Mouse (Mus musculus) gastrocnemius, adult 8-10 months (tissue): ENCODE measurements around the gene Cfap161. TPM values are rescaled to one million over a fixed set of nuclear protein-coding genes. Genes with fewer than 3 reads are reported as not detected.

Source experiments
- DNase-seq, 2 experiments: peaks; one replicate each; pipeline ENCODE4 v3.0.0; 2022; ENCODE audit warnings: low spot score in 2 of 2
- total RNA-seq, 4 experiments: library from RNA; stranded (reverse); gene quantifications; 2 replicates each; pipeline ENCODE4 v1.2.4; 2022

Cfap161 gene
- total RNA-seq, 4 experiments from 2014 or later, result not detected

- DNase-seq, result no peak
These were observed 7.8 kb upstream of the Cfap161 start for GRCm38 (mm10) chr7:83802509-83802908.

DNA sequence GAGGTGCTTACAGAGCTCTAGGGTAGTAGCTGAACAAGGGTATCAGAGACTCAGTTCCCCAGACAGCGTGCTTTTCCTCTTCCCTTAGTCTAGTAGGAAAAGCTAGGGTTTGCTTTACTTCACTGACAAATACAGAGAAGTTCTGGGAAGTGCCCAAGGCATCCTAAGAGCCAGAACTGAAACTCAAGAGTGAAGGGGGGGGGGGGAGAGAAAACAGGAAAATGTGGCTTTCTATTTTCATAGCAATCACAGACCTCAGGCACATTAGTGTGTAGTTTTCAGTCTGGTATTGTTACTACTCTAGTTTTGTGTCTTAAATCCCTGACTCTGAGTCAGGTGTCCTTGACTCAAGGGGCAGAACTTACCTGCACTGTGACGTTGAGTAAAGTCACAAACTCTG is 7.3 kb upstream of the Cfap161 start:
- no peak for DNase-seq

DNA sequence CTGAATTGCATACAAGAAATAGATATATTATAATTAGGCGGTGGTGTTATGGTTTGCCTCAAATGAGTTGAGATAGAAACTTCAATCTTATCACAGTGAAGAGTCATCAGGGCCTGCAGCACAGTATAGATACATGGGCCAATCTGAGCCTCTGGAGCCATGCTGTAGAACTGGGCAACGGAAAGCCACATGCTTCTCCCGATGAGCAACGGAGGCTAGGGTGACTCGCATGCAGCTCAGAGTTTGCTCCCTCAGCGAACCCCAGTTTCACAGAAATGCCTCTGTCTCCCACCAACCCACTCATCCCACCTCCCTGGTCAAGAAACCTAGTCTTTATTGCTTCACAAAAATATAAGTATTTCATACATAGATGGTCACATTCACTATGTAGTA is 6.8 kb upstream of the Cfap161 start:
- no peak for DNase-seq

DNA sequence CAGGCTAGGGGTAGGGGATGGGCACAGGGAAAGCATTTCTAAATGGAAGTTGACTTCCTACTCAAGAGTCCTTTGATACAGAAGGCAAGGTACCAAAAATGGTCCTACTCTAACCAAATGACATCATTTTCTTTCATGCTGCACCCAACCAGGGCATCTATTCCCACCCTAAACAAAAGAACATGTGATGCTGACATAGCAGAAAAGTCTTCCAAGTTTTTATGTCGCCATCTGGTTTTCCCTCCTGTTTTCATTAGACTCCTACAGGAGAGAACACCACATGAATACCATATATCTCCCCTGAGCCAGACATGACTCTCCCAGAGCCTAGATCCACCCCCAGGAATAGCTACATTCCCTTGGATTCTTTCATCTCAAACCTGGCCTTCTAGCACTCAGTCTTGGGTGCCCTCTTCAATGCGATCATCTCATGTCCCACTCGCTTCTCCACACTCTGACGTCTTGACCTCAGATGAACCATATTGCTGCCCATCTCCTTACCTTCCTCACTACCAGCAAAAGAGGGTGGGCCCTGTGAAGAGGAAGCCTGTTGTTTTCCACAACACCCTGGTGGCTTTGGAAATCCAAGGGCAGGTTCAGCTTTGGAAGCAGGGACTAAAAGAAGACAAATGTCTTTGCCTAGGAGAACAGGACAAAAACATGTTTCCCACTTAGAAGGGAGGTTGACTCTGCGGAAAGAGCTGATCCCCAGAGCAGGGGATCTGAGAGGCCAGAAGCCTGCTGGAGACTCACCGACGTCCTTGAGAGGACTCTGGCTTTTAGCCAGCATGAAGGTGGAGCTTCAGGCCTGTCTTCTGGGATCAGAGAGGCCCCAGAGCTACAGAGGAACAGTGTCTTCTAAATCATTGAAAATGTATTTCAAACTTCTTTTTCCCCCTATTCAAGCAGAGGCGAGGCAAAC is 6.1 kb upstream of the Cfap161 start:
- no peak for DNase-seq

- DNase-seq, result no peak
These were observed 5.4 kb upstream of the Cfap161 start for GRCm38 (mm10) chr7:83800071-83800470.

DNA sequence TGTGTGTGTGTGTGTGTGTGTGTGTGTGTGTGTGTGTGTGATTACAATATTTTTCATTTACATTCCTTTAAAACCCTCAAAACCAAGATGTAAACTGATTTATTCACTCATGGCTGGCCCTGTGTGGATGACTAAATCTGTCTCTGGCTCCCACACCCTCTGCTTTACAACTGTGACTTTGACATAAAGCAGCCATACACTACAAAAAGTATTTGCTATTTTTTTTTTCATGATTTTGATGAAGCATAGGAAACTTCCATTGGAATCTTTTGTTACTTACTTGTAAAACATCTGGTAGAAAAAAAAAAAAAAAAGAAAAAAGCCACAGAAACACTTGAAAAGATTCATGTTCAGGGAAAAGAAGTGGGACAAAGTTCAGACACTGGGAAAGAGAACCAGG is 3.3 kb upstream of the Cfap161 start:
- no peak for DNase-seq

- DNase-seq, result no peak
These were observed 1.5 kb upstream of the Cfap161 start for GRCm38 (mm10) chr7:83796177-83796576.

- no peak for DNase-seq
These were observed 535 bp downstream of the Cfap161 start for GRCm38 (mm10) chr7:83794006-83794683.

DNA sequence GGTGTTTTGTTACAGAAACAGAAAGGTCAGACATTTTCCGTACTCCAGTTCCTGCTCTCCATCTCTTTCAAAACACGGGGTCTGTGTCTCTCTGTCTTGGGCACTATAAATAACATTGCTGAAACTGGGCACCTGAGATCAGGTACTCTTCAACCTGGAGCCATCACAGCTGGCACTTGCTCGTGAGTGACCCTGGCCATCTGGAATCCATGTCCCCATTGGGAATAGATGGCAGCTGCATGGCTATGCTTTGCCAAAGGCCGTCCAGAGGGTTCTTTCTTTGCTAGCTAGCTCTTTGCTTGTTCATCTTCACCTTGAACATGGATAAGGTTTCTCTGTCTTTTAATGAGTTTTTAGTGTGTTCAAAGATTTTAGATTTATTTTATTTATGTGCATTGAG is 13.8 kb downstream of the Cfap161 start:
- no peak for DNase-seq

- no peak for DNase-seq
These were observed 14.7 kb downstream of the Cfap161 start for GRCm38 (mm10) chr7:83780026-83780425.

DNA sequence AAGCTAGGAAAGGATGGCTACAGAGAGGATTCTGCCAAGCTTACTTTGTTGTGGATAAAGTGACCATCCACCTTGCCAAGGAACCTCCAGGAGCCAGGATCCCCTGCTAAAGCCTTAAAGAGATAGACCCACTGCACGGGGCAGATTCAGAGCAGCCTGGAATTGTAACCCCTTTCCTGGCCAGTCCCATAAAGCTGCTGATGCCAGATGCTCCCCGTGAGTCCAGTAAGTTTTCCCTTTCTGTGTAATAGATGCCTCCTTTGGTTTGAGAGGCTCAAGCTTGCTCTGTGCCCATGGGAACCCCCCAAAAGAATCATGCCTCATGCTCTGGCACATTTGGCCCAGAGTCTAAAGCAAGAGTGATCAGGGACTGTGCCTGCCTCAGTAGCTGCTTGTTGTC is 15.7 kb downstream of the Cfap161 start:
- no peak for DNase-seq

- no peak for DNase-seq
These were observed 16.2 kb downstream of the Cfap161 start for GRCm38 (mm10) chr7:83778516-83778915.

DNA sequence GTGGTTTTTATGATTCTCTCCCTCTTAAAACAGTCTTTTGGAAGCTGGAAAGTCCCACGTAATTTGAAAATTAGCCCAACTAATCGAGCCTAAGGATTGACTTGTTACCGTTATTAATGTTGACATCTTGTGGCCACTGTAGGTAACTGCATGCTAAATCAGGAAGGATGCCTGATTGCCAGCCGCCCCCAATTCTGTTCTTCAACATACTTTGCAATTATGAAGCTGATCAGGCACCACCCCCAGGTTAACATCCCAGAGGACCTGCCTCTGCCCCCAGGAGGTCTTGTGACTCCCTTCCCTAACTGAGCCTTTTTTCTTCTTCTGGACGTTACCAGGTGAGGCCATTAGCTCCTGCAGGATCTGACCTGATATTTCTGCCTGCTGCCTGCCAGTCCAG is 20.0 kb downstream of the Cfap161 start:
- DNase-seq, result no peak

DNA sequence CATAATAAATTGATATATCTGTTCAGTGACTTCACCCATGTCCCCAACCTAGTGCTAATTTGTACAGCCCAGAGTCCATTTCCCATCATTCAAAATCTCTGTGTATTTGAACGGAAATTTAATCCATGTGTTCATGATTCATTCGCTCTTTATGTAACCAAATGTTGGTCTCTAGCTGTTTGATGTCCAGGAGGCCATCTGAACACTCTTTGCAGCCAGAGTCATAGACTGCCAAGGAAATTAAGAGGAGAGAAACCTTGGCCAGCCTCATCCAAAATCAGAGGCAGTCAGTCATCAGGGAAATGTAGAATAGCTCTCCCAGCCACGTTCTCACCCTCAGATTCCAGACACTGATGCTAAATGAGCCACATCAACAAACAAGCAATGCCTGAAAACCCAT is 31.0 kb downstream of the Cfap161 start:
- peak in 1 of 2 experiments; percentile 12 for DNase-seq

DNA sequence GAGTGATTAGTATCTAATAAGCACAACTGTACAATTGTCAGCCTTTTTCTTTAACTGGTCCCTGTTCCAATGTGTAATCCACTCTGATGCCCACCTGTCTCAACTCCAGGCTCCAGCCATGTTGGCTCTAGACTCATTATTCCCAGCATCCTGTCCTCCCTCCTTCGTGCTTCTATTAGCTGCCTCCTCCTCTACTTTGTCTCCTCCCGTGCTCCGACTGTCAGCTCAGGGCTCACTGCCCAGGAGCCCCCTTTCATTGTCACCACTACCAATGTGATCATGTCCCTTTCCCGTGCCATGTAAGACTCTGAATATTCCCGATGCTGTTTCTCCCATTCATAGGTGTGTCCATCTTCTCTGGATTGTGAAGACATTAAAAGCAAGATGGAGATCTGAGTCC is 32.3 kb downstream of the Cfap161 start:
- DNase-seq, result no peak

GRCm38 (mm10) chr7:83751055-83751454 is 43.6 kb downstream of the Cfap161 start:
- no peak for DNase-seq

- no peak for DNase-seq
These were observed 46.3 kb downstream of the Cfap161 start for GRCm38 (mm10) chr7:83748405-83748804.

- DNase-seq, result no peak
These were observed 48.5 kb downstream of the Cfap161 start for GRCm38 (mm10) chr7:83746107-83746687.

- DNase-seq, result peak in 1 of 2 experiments; percentile 14
These were observed 49.1 kb downstream of the Cfap161 start, which contains the start of gene Il16 for GRCm38 (mm10) chr7:83745413-83746106. Il16 (minus strand) TSS chr7:83745726.

GRCm38 (mm10) chr7:83745065-83745412 is 49.6 kb downstream of the Cfap161 start:
- DNase-seq, result no peak

DNA sequence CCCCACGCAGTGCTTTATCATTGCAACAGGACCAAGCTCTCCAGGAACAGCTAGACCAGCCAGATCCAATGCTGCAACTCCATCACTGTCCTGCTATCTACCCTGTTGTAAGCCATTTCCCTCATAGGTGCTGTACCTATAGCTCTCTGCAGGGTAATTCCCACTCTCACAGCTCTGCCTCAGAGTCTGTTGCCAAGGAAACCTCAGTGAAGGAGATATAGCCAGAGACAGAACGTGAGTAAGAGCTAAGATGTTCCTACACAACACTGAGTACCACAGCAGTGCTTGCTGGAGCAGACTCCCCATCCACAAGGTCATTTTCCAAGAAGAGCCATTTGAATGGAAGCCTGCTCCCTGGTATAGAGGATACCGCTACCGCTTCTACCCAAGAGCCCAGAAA is 50.4 kb downstream of the Cfap161 start:
- DNase-seq, result no peak

GRCm38 (mm10) chr7:83742690-83743089 is 52.0 kb downstream of the Cfap161 start:
- no peak for DNase-seq
